Mouse (Mus musculus): ENCODE data around the gene Tsr3. TPM values are rescaled to one million over a fixed set of nuclear protein-coding genes. Genes with fewer than 3 reads are reported as not detected.
A peak's percentile ranks its signal among the peaks of the same experiment; 100 is the strongest.

Gene Tsr3
- polyA plus RNA-seq, 1 experiment = 19.6 TPM

GRCm38 (mm10) chr17:25288842-25289241, 48.9 kb downstream of the Tsr3 start:
- no peak overlapping the region for H3K4me3 ChIP-seq (ENCODE audit: insufficient read depth, low read length)
- no peaks in the 10 kb centered on the region for H3K4me1 ChIP-seq (ENCODE audit: control insufficient read depth, insufficient read depth, low read length)
- H3K27ac ChIP-seq (ENCODE audit: insufficient read depth, low read depth, low read length) = no peak overlapping the region
- TF ChIP-seq POLR2A (IDR thresholded peaks at IDR 0.05; ENCODE audit: borderline replicate concordance, low read depth, low read length) (no peak), CTCF (IDR thresholded peaks at IDR 0.05; ENCODE audit: low read depth, low read length) (peak; percentile 84)

- Histone ChIP-seq H3K27ac (ENCODE audit: insufficient read depth, low read depth, low read length) (no peak overlapping the region), H3K4me1 (ENCODE audit: control insufficient read depth, insufficient read depth, low read length) (no peaks in the 10 kb centered on the region), H3K4me3 (ENCODE audit: insufficient read depth, low read length) (no peak overlapping the region)
- TF ChIP-seq CTCF (IDR thresholded peaks at IDR 0.05; ENCODE audit: low read depth, low read length) (no peak), POLR2A (IDR thresholded peaks at IDR 0.05; ENCODE audit: borderline replicate concordance, low read depth, low read length) (no peak)
Observed at GRCm38 (mm10) chr17:25290411-25290810, 50.4 kb downstream of the Tsr3 start.

Other genes with a start within 250 kb of the Tsr3 start
- 16.0 and 17.3 TPM in 2 replicates for gene Cramp1l, start 224.4 kb upstream of the Tsr3 start, polyA plus RNA-seq (2012; ENCODE audit: insufficient read depth, insufficient read length, missing spikeins)
- gene Ift140, start 224.1 kb upstream of the Tsr3 start, polyA plus RNA-seq (2012; ENCODE audit: insufficient read depth, insufficient read length, missing spikeins) = 16.8 and 20.4 TPM in 2 replicates
- gene Tmem204, start 156.6 kb upstream of the Tsr3 start, polyA plus RNA-seq (2012; ENCODE audit: insufficient read depth, insufficient read length, missing spikeins) = 0.80 TPM in 1 of 2 replicates, not detected in the other
- 8.3 and 9.5 TPM in 2 replicates for gene Telo2, start 124.2 kb upstream of the Tsr3 start, polyA plus RNA-seq (2012; ENCODE audit: insufficient read depth, insufficient read length, missing spikeins)
- not detected in 2 replicates for gene Ptx4, start 119.4 kb upstream of the Tsr3 start, polyA plus RNA-seq (2012; ENCODE audit: insufficient read depth, insufficient read length, missing spikeins)
- 86.1 and 89.4 TPM in 2 replicates for gene Clcn7, start 106.8 kb upstream of the Tsr3 start, polyA plus RNA-seq (2012; ENCODE audit: insufficient read depth, insufficient read length, missing spikeins)
- gene Ccdc154, start 77.7 kb upstream of the Tsr3 start, polyA plus RNA-seq (2012; ENCODE audit: insufficient read depth, insufficient read length, missing spikeins) = 0.33 TPM in 1 of 2 replicates, not detected in the other
- not detected in 2 replicates for gene Gm38655, start 64.7 kb upstream of the Tsr3 start, polyA plus RNA-seq (2012; ENCODE audit: insufficient read depth, insufficient read length, missing spikeins)
- 9.0 and 10.8 TPM in 2 replicates for gene BC003965, start 55.6 kb upstream of the Tsr3 start, polyA plus RNA-seq (2012; ENCODE audit: insufficient read depth, insufficient read length, missing spikeins)
- 10.2 and 12.6 TPM in 2 replicates for gene Unkl, start 51.8 kb upstream of the Tsr3 start, polyA plus RNA-seq (2012; ENCODE audit: insufficient read depth, insufficient read length, missing spikeins)
- 40.5 and 40.8 TPM in 2 replicates for gene Gnptg, start within 50 bp of the Tsr3 start, polyA plus RNA-seq (2012; ENCODE audit: insufficient read depth, insufficient read length, missing spikeins)
- not detected in 2 replicates for gene Baiap3, start 16.2 kb downstream of the Tsr3 start, polyA plus RNA-seq (2012; ENCODE audit: insufficient read depth, insufficient read length, missing spikeins)
- gene Ube2i, start 34.5 kb downstream of the Tsr3 start, polyA plus RNA-seq (2012; ENCODE audit: insufficient read depth, insufficient read length, missing spikeins) = 221 and 242 TPM in 2 replicates
- 1.2 TPM in 1 of 2 replicates, not detected in the other for gene Prss34, start 58.2 kb downstream of the Tsr3 start, polyA plus RNA-seq (2012; ENCODE audit: insufficient read depth, insufficient read length, missing spikeins)
- not detected in 2 replicates for gene Prss28, start 68.5 kb downstream of the Tsr3 start, polyA plus RNA-seq (2012; ENCODE audit: insufficient read depth, insufficient read length, missing spikeins)
- gene Prss29, start 78.5 kb downstream of the Tsr3 start, polyA plus RNA-seq (2012; ENCODE audit: insufficient read depth, insufficient read length, missing spikeins) = not detected in 2 replicates
- not detected in 2 replicates for gene Tpsab1, start 105.4 kb downstream of the Tsr3 start, polyA plus RNA-seq (2012; ENCODE audit: insufficient read depth, insufficient read length, missing spikeins)
- not detected in 2 replicates for gene Tpsb2, start 126.1 kb downstream of the Tsr3 start, polyA plus RNA-seq (2012; ENCODE audit: insufficient read depth, insufficient read length, missing spikeins)
- gene Tpsg1, start 129.1 kb downstream of the Tsr3 start, polyA plus RNA-seq (2012; ENCODE audit: insufficient read depth, insufficient read length, missing spikeins) = not detected in 2 replicates
- gene Cacna1h, start 193.6 kb downstream of the Tsr3 start, polyA plus RNA-seq (2012; ENCODE audit: insufficient read depth, insufficient read length, missing spikeins) = not detected in 2 replicates
- not detected in 2 replicates for gene Tekt4, start 214.4 kb downstream of the Tsr3 start, polyA plus RNA-seq (2012; ENCODE audit: insufficient read depth, insufficient read length, missing spikeins)